Mouse (Mus musculus): ENCODE results near the gene Tex9.

Tex9 gene

GRCm38 (mm10) chr9:72492194-72492565 lies at the start of gene Tex9:
Tex9 (minus strand) TSS chr9:72492212.
- DNase-seq (ENCODE audit: low read depth) = no peak

GRCm38 (mm10) chr9:72537086-72537485 lies 45.1 kb upstream of the Tex9 start:
- DNase-seq (ENCODE audit: low read depth) = no peak

GRCm38 (mm10) chr9:72535394-72535793 lies 43.4 kb upstream of the Tex9 start:
- DNase-seq (ENCODE audit: low read depth) = no peak

- no peak for DNase-seq (ENCODE audit: low read depth)
Observed at GRCm38 (mm10) chr9:72534985-72535384, 43.0 kb upstream of the Tex9 start.

GRCm38 (mm10) chr9:72533089-72533415 lies 41.0 kb upstream of the Tex9 start:
- DNase-seq (ENCODE audit: low read depth) = no peak

- DNase-seq (ENCODE audit: low read depth) = no peak
Observed at GRCm38 (mm10) chr9:72532381-72533088, 40.5 kb upstream of the Tex9 start.

GRCm38 (mm10) chr9:72531996-72532380 lies 40.0 kb upstream of the Tex9 start, which contains the start of gene Rfx7:
Rfx7 (plus strand) TSS chr9:72532240.
- DNase-seq (ENCODE audit: low read depth) = peak; percentile 55

- peak; percentile 62 for DNase-seq (ENCODE audit: low read depth)
Observed at GRCm38 (mm10) chr9:72531291-72531995, 39.4 kb upstream of the Tex9 start.

- no peak for DNase-seq (ENCODE audit: low read depth)
Observed at GRCm38 (mm10) chr9:72530824-72531223, 38.8 kb upstream of the Tex9 start.

GRCm38 (mm10) chr9:72530237-72530636 lies 38.2 kb upstream of the Tex9 start:
- DNase-seq (ENCODE audit: low read depth) = peak; percentile 96

GRCm38 (mm10) chr9:72526091-72526490 lies 34.1 kb upstream of the Tex9 start:
- DNase-seq (ENCODE audit: low read depth) = no peak

GRCm38 (mm10) chr9:72520849-72521248 lies 28.8 kb upstream of the Tex9 start:
- DNase-seq (ENCODE audit: low read depth) = no peak

- DNase-seq (ENCODE audit: low read depth) = no peak
Observed at GRCm38 (mm10) chr9:72519246-72519645, 27.2 kb upstream of the Tex9 start.

- DNase-seq (ENCODE audit: low read depth) = no peak
Observed at GRCm38 (mm10) chr9:72515366-72515765, 23.4 kb upstream of the Tex9 start.

GRCm38 (mm10) chr9:72512229-72512981 lies 20.4 kb upstream of the Tex9 start:
- DNase-seq (ENCODE audit: low read depth) = no peak

GRCm38 (mm10) chr9:72497171-72497570 lies 5.2 kb upstream of the Tex9 start:
- no peak for DNase-seq (ENCODE audit: low read depth)

GRCm38 (mm10) chr9:72496691-72497090 lies 4.7 kb upstream of the Tex9 start:
- DNase-seq (ENCODE audit: low read depth) = no peak

GRCm38 (mm10) chr9:72493984-72494685 lies 2.1 kb upstream of the Tex9 start:
- no peak for DNase-seq (ENCODE audit: low read depth)

- DNase-seq (ENCODE audit: low read depth) = no peak
Observed at GRCm38 (mm10) chr9:72493465-72493864, 1.5 kb upstream of the Tex9 start.

- peak; percentile 77 for DNase-seq (ENCODE audit: low read depth)
Observed at GRCm38 (mm10) chr9:72491559-72492193, 336 bp downstream of the Tex9 start.

- no peak for DNase-seq (ENCODE audit: low read depth)
Observed at GRCm38 (mm10) chr9:72489131-72489530, 2.9 kb downstream of the Tex9 start.

GRCm38 (mm10) chr9:72488523-72488922 lies 3.5 kb downstream of the Tex9 start:
- DNase-seq (ENCODE audit: low read depth) = no peak

All from c-Kit-positive CD71-negative TER-119-negative erythroid progenitor cells, embryonic 14.5 days (primary cell).